Mouse (Mus musculus): ENCODE data around the gene Jmjd6.

Gene Jmjd6

GRCm38 (mm10) chr11:116823885-116824284 lies 19.4 kb downstream of the Jmjd6 start:
- peak; percentile 43 for DNase-seq (ENCODE audit: low read depth, low spot score)

GRCm38 (mm10) chr11:116823255-116823654 lies 20.0 kb downstream of the Jmjd6 start:
- DNase-seq (ENCODE audit: low read depth, low spot score): no peak

GRCm38 (mm10) chr11:116822626-116823025 lies 20.6 kb downstream of the Jmjd6 start:
- peak; percentile 56 for DNase-seq (ENCODE audit: low read depth, low spot score)

GRCm38 (mm10) chr11:116822215-116822614 lies 21.0 kb downstream of the Jmjd6 start:
- DNase-seq (ENCODE audit: low read depth, low spot score): no peak

GRCm38 (mm10) chr11:116821057-116821940 lies 21.9 kb downstream of the Jmjd6 start:
- DNase-seq (ENCODE audit: low read depth, low spot score): no peak

GRCm38 (mm10) chr11:116819932-116820593 lies 23.2 kb downstream of the Jmjd6 start:
- DNase-seq (ENCODE audit: low read depth, low spot score): no peak

- DNase-seq (ENCODE audit: low read depth, low spot score): no peak
Observed at GRCm38 (mm10) chr11:116818722-116819121, 24.5 kb downstream of the Jmjd6 start.

GRCm38 (mm10) chr11:116817567-116817966 lies 25.7 kb downstream of the Jmjd6 start:
- DNase-seq (ENCODE audit: low read depth, low spot score): no peak

GRCm38 (mm10) chr11:116816769-116817168 lies 26.5 kb downstream of the Jmjd6 start:
- no peak for DNase-seq (ENCODE audit: low read depth, low spot score)

GRCm38 (mm10) chr11:116814884-116815415 lies 28.3 kb downstream of the Jmjd6 start:
- no peak for DNase-seq (ENCODE audit: low read depth, low spot score)

GRCm38 (mm10) chr11:116814076-116814883 lies 29.0 kb downstream of the Jmjd6 start:
- no peak for DNase-seq (ENCODE audit: low read depth, low spot score)

- DNase-seq (ENCODE audit: low read depth, low spot score): no peak
Observed at GRCm38 (mm10) chr11:116813610-116814009, 29.6 kb downstream of the Jmjd6 start.

- no peak for DNase-seq (ENCODE audit: low read depth, low spot score)
Observed at GRCm38 (mm10) chr11:116812793-116813529, 30.3 kb downstream of the Jmjd6 start.

- peak; percentile 86 for DNase-seq (ENCODE audit: low read depth, low spot score)
Observed at GRCm38 (mm10) chr11:116810983-116811901, 32.0 kb downstream of the Jmjd6 start.

GRCm38 (mm10) chr11:116810528-116810927 lies 32.7 kb downstream of the Jmjd6 start:
- no peak for DNase-seq (ENCODE audit: low read depth, low spot score)

GRCm38 (mm10) chr11:116809520-116809919 lies 33.7 kb downstream of the Jmjd6 start:
- DNase-seq (ENCODE audit: low read depth, low spot score): no peak

- no peak for DNase-seq (ENCODE audit: low read depth, low spot score)
Observed at GRCm38 (mm10) chr11:116808811-116809395, 34.3 kb downstream of the Jmjd6 start.

GRCm38 (mm10) chr11:116807938-116808606 lies 35.2 kb downstream of the Jmjd6 start:
- DNase-seq (ENCODE audit: low read depth, low spot score): no peak

GRCm38 (mm10) chr11:116807526-116807925 lies 35.7 kb downstream of the Jmjd6 start:
- no peak for DNase-seq (ENCODE audit: low read depth, low spot score)

Data from telencephalon, adult 2 months (tissue).